Mouse (Mus musculus): Measurements from ENCODE around the gene Armcx4.

DNA sequence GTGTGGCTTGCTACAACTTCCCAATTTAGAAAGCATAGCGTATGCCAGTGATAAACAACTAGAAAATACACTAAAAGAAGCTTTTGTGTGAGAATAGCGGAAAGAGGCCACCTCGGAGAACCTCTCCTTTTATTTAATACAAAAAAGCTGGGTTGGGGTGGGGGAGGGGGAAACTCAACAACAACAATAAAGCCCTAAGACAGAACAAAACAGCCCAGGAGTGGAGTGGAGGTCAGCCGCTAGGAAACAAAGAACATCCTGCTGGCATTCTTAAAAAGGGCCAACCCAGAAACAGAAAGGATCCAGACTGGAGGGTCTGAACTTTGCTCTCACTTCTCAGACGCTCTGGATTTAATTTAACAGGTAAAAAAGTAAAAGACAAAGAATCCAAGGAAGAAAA is 11.3 kb upstream of the Armcx4 start:
- TF ChIP-seq POLR2A (IDR thresholded peaks at IDR 0.05; ENCODE audit: insufficient read depth, low read depth, low read length) (no peak), CTCF (IDR thresholded peaks at IDR 0.05) (no peak), EP300 (IDR thresholded peaks at IDR 0.05; ENCODE audit: insufficient read depth, low read depth, low read length) (no peak)

Measured in heart, adult 2 months (tissue).